Mouse (Mus musculus) neural tube, embryonic 11.5 days (tissue): ENCODE measurements at regions not wholly inside any gene's neighbourhood (a gene's known extent, or its start where the extent isn't known, plus 50 kb on each side); places are given as distances from the start of the nearest gene placed in this dataset.

Source experiments
- ATAC-seq: fragments of 200-750 bp; cut with Nextera tagmentation; 2 replicates; pipeline ENCODE4 v1.8.0; 2017; ENCODE audit warnings: moderate number of reproducible peaks, mild to moderate bottlenecking, moderate TSS enrichment, moderate library complexity; ENCODE audit not compliant: insufficient read depth, low FRiP score, low TSS enrichment
- DNase-seq: peaks from one replicate; pipeline ENCODE4 v3.0.0-alpha.2; 2015; ENCODE audit warnings: low spot score
- H3K27ac ChIP-seq: fragments of 300-500 bp; sonication (generic); 2 replicates; pipeline ENCODE4 v1.5.1; 2014; ENCODE audit warnings: low read depth, mild to moderate bottlenecking, low read length
- H3K27me3 ChIP-seq: fragments of 300-500 bp; sonication (generic); 2 replicates; pipeline ENCODE4 v1.6.1; 2014; ENCODE audit warnings: mild to moderate bottlenecking, low read length, mixed read lengths; ENCODE audit not compliant: control insufficient read depth, insufficient read depth
- H3K36me3 ChIP-seq: fragments of 300-500 bp; sonication (generic); 2 replicates; pipeline ENCODE4 v1.6.1; 2014; ENCODE audit warnings: mild to moderate bottlenecking, low read length, moderate library complexity, mixed read lengths; ENCODE audit not compliant: control insufficient read depth, insufficient read depth
- H3K4me1 ChIP-seq: fragments of 300-500 bp; sonication (generic); 2 replicates; pipeline ENCODE4 v1.6.1; 2014; ENCODE audit warnings: low read length, mixed read lengths; ENCODE audit not compliant: control insufficient read depth, insufficient read depth
- H3K4me2 ChIP-seq: fragments of 300-500 bp; sonication (generic); 2 replicates; pipeline ENCODE4 v1.6.1; 2014; ENCODE audit warnings: low read depth, mild to moderate bottlenecking, moderate library complexity
- H3K4me3 ChIP-seq: fragments of 300-500 bp; sonication (generic); 2 replicates; pipeline ENCODE4 v1.5.1; 2014; ENCODE audit warnings: low read depth, low read length
- H3K9ac ChIP-seq: fragments of 300-500 bp; sonication (generic); 2 replicates; pipeline ENCODE4 v1.6.1; 2014; ENCODE audit warnings: mild to moderate bottlenecking, low read length
- H3K9me3 ChIP-seq: fragments of 300-500 bp; sonication (generic); 2 replicates; pipeline ENCODE4 v1.6.1; 2016; ENCODE audit warnings: low read length; ENCODE audit not compliant: control insufficient read depth
- WGBS: fragments of 180-500 bp; shearing (Covaris S2); extraction: QIAGEN DNeasy Blood & Tissue Kit; methylation state at CpG from one replicate; pipeline ENCODE4 v1.1.7; 2014; 5-methylcytosine and 5-hydroxymethylcytosine counted together

DNA sequence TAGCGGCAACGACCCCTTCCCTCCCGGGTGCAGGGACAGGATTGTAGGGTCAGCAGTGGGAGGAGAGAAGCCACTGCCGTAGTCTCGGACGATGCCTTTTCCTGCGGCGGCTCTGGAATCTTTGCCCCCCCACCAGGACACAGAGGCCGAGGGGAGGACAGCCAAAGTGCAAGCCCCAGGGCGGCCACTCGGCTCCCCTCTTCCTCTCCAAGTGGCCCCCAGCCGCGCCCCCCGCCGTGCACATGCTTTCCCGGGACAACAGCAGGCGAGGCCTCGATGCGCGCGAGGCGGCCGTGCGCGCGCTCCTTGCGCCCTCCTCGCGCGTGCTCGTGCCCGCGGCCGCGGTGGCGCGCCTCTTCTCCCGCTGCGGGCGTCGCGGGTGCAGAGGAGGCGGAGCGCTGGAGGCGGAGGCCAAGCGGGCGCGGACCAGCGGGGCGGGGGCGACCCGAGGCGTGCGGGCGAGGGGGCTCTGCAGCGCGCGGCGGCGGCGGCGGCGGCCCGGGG lies 83.9 kb upstream of the Arhgap32 start:
- Histone ChIP-seq H3K4me1 (peaks cover 11% of the 10 kb centered on the region), H3K9ac (peak overlapping the region; percentile 78), H3K9me3 (no peaks in the 10 kb centered on the region), H3K4me2 (peak overlapping the region; percentile 71), H3K27me3 (no peaks in the 10 kb centered on the region), H3K36me3 (no peaks in the 10 kb centered on the region), H3K27ac (peak overlapping the region; percentile 92), H3K4me3 (peak overlapping the region; percentile 82)
- under 1% methylated on average over 59 of the region's 64 CpGs for WGBS
- DNase-seq (peak; percentile 95), ATAC-seq (peak; percentile 92)

DNA sequence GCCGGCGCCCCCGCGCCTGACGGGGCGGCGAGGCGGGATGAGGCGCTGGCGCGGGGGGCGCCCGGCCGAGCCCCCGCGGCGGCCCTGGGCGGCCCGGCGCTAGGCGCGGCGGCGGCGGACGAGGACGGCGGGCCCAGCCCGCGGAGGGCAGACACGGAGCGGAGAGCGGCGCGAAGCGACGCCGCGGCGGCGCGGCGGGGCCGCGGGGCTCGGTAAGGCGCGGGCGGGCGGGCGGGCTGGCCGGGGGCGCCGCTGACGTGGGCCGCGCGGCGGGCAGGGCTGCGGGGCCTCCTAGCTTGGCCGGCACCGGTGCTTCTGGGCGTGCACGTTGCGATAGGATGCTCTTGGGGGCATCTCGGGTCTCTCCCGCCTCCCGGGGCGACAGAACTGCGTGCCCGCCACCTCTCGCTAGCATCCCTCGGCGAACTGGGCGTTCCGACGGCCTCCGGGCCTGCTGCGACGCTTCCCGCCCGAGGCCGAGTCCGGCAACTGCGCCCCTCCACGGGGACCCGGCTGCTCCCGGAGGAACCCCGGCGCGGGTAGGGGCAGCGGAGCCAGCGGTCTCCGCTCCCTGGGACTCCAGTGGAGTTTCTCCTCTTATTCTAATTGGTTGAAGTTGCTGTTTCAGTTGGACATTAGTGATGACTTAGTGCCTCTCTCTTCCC lies 83.3 kb upstream of the Arhgap32 start:
- Histone ChIP-seq H3K36me3 (no peaks in the 10 kb centered on the region), H3K4me2 (peak overlapping the region; percentile 71), H3K27me3 (no peaks in the 10 kb centered on the region), H3K27ac (peak overlapping the region; percentile 92), H3K9me3 (no peaks in the 10 kb centered on the region), H3K4me1 (peaks cover 11% of the 10 kb centered on the region), H3K4me3 (peak overlapping the region; percentile 82), H3K9ac (peak overlapping the region; percentile 78)
- WGBS: under 1% methylated on average over 38 of the region's 94 CpGs
- peak; percentile 71 for DNase-seq
- peak; percentile 63 for ATAC-seq

DNA sequence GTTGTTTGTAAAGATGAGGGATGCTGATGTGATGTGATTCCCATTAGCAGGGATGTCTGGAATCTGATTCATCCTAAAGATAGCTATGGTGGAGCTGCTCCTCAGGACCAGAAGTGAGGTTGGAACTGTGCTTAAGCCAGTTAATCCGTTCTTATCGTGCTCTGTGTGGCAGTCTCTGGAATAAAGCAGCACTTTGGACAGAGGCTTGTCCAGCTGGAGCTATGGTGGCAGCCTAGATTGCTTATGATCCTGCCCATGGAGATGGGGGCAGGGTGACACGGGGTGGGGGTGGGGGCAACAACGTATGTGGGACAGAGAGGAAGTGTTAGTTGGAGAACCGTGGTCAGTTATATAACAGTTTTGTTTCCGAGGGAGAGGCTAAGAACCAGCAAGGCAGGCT lies 82.0 kb upstream of the Arhgap32 start:
- WGBS: 20% methylated on average over 6 of the region's 6 CpGs
- Histone ChIP-seq H3K27me3 (no peaks in the 10 kb centered on the region), H3K4me1 (peaks cover 18% of the 10 kb centered on the region), H3K36me3 (no peaks in the 10 kb centered on the region), H3K9me3 (no peaks in the 10 kb centered on the region), H3K27ac (no peak overlapping the region), H3K4me3 (peak overlapping the region; percentile 82; the same call in 1 of the 2 replicates), H3K4me2 (peak overlapping the region; percentile 71), H3K9ac (peak overlapping the region; percentile 7; the same call in 1 of the 2 replicates)
- DNase-seq (no peak), ATAC-seq (no peak)

- no peak overlapping the region for H3K4me3 ChIP-seq
- H3K27ac ChIP-seq: no peak overlapping the region
- peaks cover 9% of the 10 kb centered on the region for H3K4me1 ChIP-seq
- no peaks in the 10 kb centered on the region for H3K9me3 ChIP-seq
- ATAC-seq: no peak
- no peaks in the 10 kb centered on the region for H3K27me3 ChIP-seq
- no peak for DNase-seq
- no peak overlapping the region for H3K9ac ChIP-seq
- WGBS: 93% methylated on average over 2 of the region's 2 CpGs
- H3K36me3 ChIP-seq: no peaks in the 10 kb centered on the region
- no peak overlapping the region for H3K4me2 ChIP-seq
Measured at GRCm38 (mm10) chr9:32039999-32040398, 75.9 kb upstream of the Arhgap32 start.

GRCm38 (mm10) chr9:32043344-32043743 lies 72.6 kb upstream of the Arhgap32 start:
- DNase-seq (no peak), ATAC-seq (no peak)
- Histone ChIP-seq H3K36me3 (no peaks in the 10 kb centered on the region), H3K9me3 (no peaks in the 10 kb centered on the region), H3K4me3 (no peak overlapping the region), H3K27ac (no peak overlapping the region), H3K4me2 (no peak overlapping the region), H3K27me3 (no peaks in the 10 kb centered on the region), H3K9ac (no peak overlapping the region), H3K4me1 (peaks cover 3% of the 10 kb centered on the region)
- 86% methylated on average over 1 of the region's 1 CpGs for WGBS

DNA sequence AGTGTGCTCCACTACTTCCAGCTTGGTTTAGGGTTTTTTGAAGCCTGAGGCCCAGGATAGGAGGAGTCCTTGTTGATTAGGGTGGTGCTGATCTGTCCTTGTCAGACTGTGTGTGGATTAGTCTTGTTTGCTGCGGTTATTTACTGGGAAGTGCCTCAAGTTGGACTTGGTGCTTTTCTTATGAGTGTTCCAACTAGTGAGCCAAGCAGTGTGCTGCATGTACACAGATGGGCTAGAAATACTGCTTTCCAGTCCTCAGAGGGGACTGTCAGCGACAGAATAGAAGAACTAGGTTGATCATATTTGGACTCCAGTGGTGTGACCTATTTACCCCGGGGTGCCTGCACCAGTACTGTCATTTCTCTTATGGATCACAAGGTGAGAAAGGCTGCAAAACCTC lies 69.1 kb upstream of the Arhgap32 start:
- Histone ChIP-seq H3K27ac (no peak overlapping the region), H3K4me2 (no peak overlapping the region), H3K4me3 (no peak overlapping the region), H3K36me3 (no peaks in the 10 kb centered on the region), H3K4me1 (peaks cover 2% of the 10 kb centered on the region; the same call in 1 of the 2 replicates), H3K9me3 (no peaks in the 10 kb centered on the region), H3K9ac (no peak overlapping the region), H3K27me3 (no peaks in the 10 kb centered on the region)
- 90% methylated on average over 3 of the region's 3 CpGs for WGBS
- ATAC-seq (no peak), DNase-seq (no peak)

DNA sequence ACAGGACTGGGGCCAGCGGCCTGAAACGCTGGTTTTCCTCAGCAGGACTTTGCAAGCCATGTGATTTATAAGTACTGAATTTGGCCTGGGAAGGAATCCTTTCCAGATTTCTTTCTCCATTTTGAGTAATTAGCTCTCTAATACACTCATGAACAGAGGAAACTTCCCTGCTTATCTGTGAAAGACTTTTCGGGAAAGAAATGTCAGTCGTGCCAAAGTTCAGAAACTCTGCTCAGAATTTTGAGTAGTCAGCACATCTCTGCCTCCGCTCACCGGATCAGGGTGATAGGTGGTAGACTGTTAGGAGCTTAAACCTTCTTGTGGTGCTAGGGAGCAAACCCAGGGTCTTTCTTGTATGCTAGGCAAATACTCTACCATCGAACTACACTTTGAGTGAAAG lies 67.0 kb upstream of the Arhgap32 start:
- no peak overlapping the region for H3K9ac ChIP-seq
- DNase-seq: no peak
- no peak overlapping the region for H3K4me3 ChIP-seq
- H3K27me3 ChIP-seq: no peaks in the 10 kb centered on the region
- no peaks in the 10 kb centered on the region for H3K9me3 ChIP-seq
- H3K4me2 ChIP-seq: no peak overlapping the region
- H3K27ac ChIP-seq: no peak overlapping the region
- WGBS: 87% methylated on average over 7 of the region's 7 CpGs
- no peaks in the 10 kb centered on the region for H3K36me3 ChIP-seq
- no peak for ATAC-seq
- peaks cover 5% of the 10 kb centered on the region for H3K4me1 ChIP-seq

- ATAC-seq (no peak), DNase-seq (no peak)
- Histone ChIP-seq H3K9me3 (no peaks in the 10 kb centered on the region), H3K27ac (no peak overlapping the region), H3K4me1 (peaks cover 11% of the 10 kb centered on the region), H3K36me3 (no peaks in the 10 kb centered on the region), H3K27me3 (no peaks in the 10 kb centered on the region), H3K9ac (no peak overlapping the region), H3K4me2 (no peak overlapping the region), H3K4me3 (no peak overlapping the region)
- 87% methylated on average over 6 of the region's 6 CpGs for WGBS
Measured at GRCm38 (mm10) chr9:32049546-32049945, 66.4 kb upstream of the Arhgap32 start.
